ENCODE assay signal across 8 mouse cellular contexts in genomic region chr8:70608749-70609367, GRCm38 (mm10). TPM values are rescaled to one million over a fixed set of nuclear protein-coding genes. Genes with fewer than 3 reads are reported as not detected.
DNase-seq lines count a peak whose midpoint lies in the region; ATAC-seq lines count a peak whose summit lies in the region.

Gene Ssbp4, minus strand, starts transcription at chr8:70608872.

- peak within 1 kb of the TSS; percentile 99 for H3K27ac ChIP-seq in intestine, embryonic 16.5 days (ENCODE audit: low read length)
- peak within 1 kb of the TSS; percentile 92 for H3K27ac ChIP-seq in midbrain, embryonic 10.5 days (replicated peaks)

- H3K27me3 ChIP-seq in intestine, embryonic 16.5 days (replicated peaks; ENCODE audit: control insufficient read depth, insufficient read depth, low read length): no peaks in the 10 kb centered on the region
- H3K27me3 ChIP-seq in midbrain, embryonic 10.5 days (ENCODE audit: low read depth, poor library complexity, severe bottlenecking): peaks cover 30% of the 10 kb centered on the region

- peak within 1 kb of the TSS; percentile 99 for H3K4me2 ChIP-seq in intestine, embryonic 16.5 days (ENCODE audit: low read depth, low read length)

- WGBS in intestine, embryonic 16.5 days: 5% methylated on average over 26 of the region's 26 CpGs
- WGBS in midbrain, embryonic 10.5 days: 8% methylated on average over 26 of the region's 26 CpGs

- peak within 1 kb of the TSS; percentile 89 for H3K9ac ChIP-seq in intestine, embryonic 16.5 days (ENCODE audit: low read depth, low read length)

- peaks cover 39% of the 10 kb centered on the region for H3K4me1 ChIP-seq in intestine, embryonic 16.5 days (ENCODE audit: control insufficient read depth, insufficient read depth, low read length)
- H3K4me1 ChIP-seq in midbrain, embryonic 10.5 days: peaks cover 86% of the 10 kb centered on the region

- no peak for DNase-seq in left cerebral cortex, adult 18-20 months (ENCODE audit: low spot score in 2 of 2)
- DNase-seq in left cerebral cortex, adult 11 months (ENCODE audit: low spot score): no peak
- DNase-seq in adrenal gland, postnatal 4 days (ENCODE audit: low spot score in 2 of 2): no peak
- no peak for DNase-seq in gastrocnemius, postnatal 25 days
- DNase-seq in midbrain, embryonic 10.5 days (ENCODE audit: low spot score): no peak
- DNase-seq in spleen, postnatal 14 days (ENCODE audit: low spot score in 2 of 2): no peak

- peak; percentile 0; the same call in 1 of the 2 replicates for ATAC-seq in intestine, embryonic 16.5 days
- ATAC-seq in CD4-positive, CD25-positive, alpha-beta regulatory T cell, adult 4 months: no peak

- no peaks in the 10 kb centered on the region for H3K9me3 ChIP-seq in intestine, embryonic 16.5 days (ENCODE audit: control insufficient read depth, low read length)
- H3K9me3 ChIP-seq in midbrain, embryonic 10.5 days (replicated peaks): no peaks in the 10 kb centered on the region

- H3K36me3 ChIP-seq in intestine, embryonic 16.5 days (ENCODE audit: control insufficient read depth, insufficient read depth, low read length): no peaks in the 10 kb centered on the region
- H3K36me3 ChIP-seq in midbrain, embryonic 10.5 days: 0 out of 2 replicates have a peak, but pooled peaks cover 7% of the 10 kb centered on the region

- peak within 1 kb of the TSS; percentile 83 for H3K4me3 ChIP-seq in intestine, embryonic 16.5 days (ENCODE audit: low read length)
- peak within 1 kb of the TSS; percentile 76 for H3K4me3 ChIP-seq in midbrain, embryonic 10.5 days

RNA-seq across cellular contexts. Expression of gene Ssbp4, which starts in this region (rescaled TPM):
- total RNA-seq in left cerebral cortex, adult 18-20 months (2021): 100 to 1,000 TPM; 250 to 264 TPM
- total RNA-seq in adrenal gland, postnatal 4 days (2021): 100 to 1,000 TPM; 137 to 154 TPM
- total RNA-seq in gastrocnemius, postnatal 25 days (2021): 10 to 100 TPM; 15.4 to 20.0 TPM
- 63.2 and 73.9 TPM in 2 replicates for polyA plus RNA-seq in intestine, embryonic 16.5 days (2015; fragmentation: Nextera tagmentation; extraction: Ambion mirVana)
- polyA plus RNA-seq in midbrain, embryonic 10.5 days (2016; fragmentation: Nextera tagmentation; extraction: Ambion mirVana): 73.3 and 78.8 TPM in 2 replicates
- polyA plus RNA-seq in CD4-positive, CD25-positive, alpha-beta regulatory T cell, adult 4 months (2017; shearing (Covaris generic)): 10 to 100 TPM in 1 of 2 experiments, 1 to 10 TPM in 1; 5.9 to 15.0 TPM

Comparison
In these comparisons a context has a peak if more than half of its experiments do, and no peak if none do; other contexts are left out.
1. RNA of gene Ssbp4 (total RNA-seq): 250 to 264 TPM in left cerebral cortex, adult 18-20 months and 137 to 154 TPM in adrenal gland, postnatal 4 days; 15.4 to 20.0 TPM in gastrocnemius, postnatal 25 days; every median in the first group is over 4 times any median in the second.